Mouse (Mus musculus): ENCODE measurements around the gene Ranbp10.
"Not testable (repeated sequence)": the region's sequence is repeated elsewhere in the genome, so short reads cannot be mapped to it uniquely, and the experiment has no call there.

Ranbp10 gene

DNA sequence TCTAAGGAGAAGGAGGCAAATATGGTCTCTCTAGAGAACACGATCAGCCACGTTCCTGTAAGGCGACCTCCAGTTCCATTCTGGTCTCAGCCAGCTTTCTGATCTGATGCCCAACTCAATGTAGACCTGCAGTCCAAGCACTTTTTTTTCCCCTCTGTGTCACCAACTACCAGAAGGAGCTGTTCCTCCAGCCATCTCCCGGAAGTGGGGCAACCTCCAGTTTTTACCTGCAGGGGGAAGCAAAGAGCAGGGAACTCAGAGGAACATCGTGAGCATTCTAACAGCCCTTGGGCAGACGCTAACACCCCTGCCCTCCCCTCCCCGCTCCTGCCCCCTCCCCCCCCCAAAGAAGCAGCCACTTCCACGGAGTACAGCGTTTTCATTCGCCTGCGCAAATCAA lies 8.2 kb upstream of the Ranbp10 start:
- DNase-seq (ENCODE audit: low spot score): peak; percentile 85

GRCm38 (mm10) chr8:105833740-105834139 lies 6.6 kb upstream of the Ranbp10 start:
- not testable (repeated sequence) for DNase-seq (ENCODE audit: low spot score)

- DNase-seq (ENCODE audit: low spot score): no peak
Observed at GRCm38 (mm10) chr8:105826379-105826778, 771 bp downstream of the Ranbp10 start.

DNA sequence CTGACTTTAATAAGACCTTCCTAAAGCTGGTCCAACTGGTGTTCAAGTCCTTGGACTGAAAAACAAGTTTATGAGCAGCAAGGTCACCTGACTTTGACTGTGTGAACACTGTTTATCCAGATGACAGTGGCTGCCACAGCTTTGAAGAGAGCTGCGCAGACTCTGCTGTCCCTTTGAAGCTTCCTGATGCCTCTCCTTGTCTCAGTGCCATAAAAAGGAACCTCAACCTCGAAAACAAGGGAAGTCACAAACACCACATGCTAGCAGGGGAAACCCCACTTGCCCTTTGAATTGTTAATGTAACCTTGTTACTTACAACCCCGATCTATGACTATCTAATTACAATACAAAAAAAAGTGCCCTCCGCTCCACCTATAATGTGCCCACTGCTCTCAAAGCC lies 1.6 kb downstream of the Ranbp10 start:
- DNase-seq (ENCODE audit: low spot score): no peak

DNA sequence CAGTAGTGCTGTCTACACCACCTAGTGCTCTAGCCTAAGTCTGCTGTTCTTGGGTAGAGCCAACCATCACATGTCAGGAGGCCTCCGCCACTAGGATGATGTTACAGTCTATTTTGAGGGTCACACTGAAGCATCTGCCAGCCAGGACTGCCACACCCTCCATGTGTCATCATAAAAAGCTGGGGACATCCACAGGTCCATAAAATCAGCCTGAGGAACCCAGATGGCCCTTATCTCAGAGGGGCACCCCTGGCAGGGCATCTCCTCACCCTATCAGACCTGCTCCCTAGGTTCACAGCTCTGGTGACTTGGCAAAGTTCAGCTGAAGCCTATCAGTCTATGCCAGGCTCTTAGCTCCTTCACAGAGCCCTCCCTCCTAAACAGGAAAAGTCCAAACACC lies 6.2 kb downstream of the Ranbp10 start:
- DNase-seq (ENCODE audit: low spot score): no peak

- no peak for DNase-seq (ENCODE audit: low spot score)
Observed at GRCm38 (mm10) chr8:105819659-105820058, 7.5 kb downstream of the Ranbp10 start.

DNA sequence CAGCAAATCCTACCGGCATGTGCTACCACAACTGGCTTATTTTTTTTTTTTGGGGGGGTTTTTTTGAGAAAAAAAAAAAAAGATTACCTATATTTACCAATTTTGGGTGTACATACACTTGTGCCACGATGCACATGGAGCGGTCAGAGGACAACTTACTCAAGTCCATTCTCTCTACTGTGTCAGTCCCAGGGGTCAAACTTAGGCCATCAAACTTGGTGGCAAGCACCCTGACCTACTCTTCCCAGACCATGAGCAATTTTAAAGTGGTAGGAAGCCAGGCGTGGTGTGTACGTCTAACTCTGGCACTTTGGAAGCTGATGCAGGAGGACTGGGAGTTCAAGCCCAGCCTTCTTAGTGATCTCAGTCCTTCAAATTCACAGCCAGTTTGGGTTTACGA lies 13.9 kb downstream of the Ranbp10 start:
- no peak for DNase-seq (ENCODE audit: low spot score)

GRCm38 (mm10) chr8:105812511-105812910 lies 14.6 kb downstream of the Ranbp10 start:
- no peak for DNase-seq (ENCODE audit: low spot score)

DNA sequence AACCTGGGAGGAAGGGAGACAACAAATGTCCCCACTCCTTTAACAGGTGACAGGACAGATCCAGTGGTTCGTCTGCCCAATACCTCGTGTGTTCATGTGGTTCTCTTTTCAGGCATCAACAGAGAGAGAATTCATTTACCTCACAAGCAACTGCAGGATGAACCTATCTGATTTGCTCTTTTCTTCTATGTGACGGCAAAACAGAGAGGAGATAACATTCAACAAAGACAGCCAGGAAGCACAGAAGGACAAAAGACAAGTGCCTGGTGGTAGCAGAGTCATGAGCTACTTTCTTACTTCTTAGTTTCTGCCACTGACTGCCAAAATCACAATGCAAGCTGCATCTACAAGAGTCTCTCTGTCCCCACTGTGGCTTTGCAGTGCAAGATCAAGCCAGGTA lies 15.6 kb downstream of the Ranbp10 start:
- DNase-seq (ENCODE audit: low spot score): no peak

- DNase-seq (ENCODE audit: low spot score): no peak
Observed at GRCm38 (mm10) chr8:105811061-105811460, 16.1 kb downstream of the Ranbp10 start.

GRCm38 (mm10) chr8:105810245-105810786 lies 16.8 kb downstream of the Ranbp10 start:
- no peak for DNase-seq (ENCODE audit: low spot score)

DNA sequence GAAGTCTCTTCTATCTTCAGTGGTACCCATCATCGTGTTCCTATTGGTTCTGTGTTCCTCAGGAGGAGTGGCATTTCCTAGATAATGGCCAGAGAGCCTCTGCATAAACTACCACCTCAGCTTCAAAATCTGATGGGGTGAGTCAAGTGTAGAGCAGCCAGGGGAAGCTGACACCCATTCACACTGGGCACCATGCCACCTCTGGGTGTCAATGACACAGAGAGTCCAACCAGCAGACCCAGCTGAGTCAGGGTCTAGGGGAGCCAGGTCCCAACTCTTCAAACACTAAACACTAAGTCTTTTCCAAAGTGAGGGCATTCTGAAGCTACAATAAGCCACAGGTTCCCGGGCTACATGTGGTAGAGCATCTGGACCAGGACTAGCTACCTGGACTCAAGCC lies 18.7 kb downstream of the Ranbp10 start:
- no peak for DNase-seq (ENCODE audit: low spot score)

DNA sequence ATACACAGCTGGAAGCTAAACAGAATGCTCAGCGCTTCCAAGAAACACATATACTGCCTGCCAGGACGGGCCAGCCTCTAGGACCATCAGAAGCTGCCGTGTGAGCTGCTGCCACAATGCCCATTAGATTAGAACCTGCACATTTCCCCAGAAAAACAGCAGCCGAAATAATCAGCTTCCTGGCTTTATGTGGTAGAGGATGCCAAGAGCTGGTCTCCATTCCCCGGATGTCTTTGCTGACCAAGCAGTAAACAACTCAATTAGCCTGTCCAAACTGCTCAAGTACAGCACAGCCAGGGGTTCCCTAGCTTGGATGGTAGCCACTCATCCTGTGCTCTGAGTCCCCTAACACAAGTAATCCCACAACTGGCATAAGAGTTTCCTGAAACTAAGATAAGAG lies 19.4 kb downstream of the Ranbp10 start:
- DNase-seq (ENCODE audit: low spot score): no peak

GRCm38 (mm10) chr8:105805964-105806363 lies 21.2 kb downstream of the Ranbp10 start:
- DNase-seq (ENCODE audit: low spot score): no peak

DNA sequence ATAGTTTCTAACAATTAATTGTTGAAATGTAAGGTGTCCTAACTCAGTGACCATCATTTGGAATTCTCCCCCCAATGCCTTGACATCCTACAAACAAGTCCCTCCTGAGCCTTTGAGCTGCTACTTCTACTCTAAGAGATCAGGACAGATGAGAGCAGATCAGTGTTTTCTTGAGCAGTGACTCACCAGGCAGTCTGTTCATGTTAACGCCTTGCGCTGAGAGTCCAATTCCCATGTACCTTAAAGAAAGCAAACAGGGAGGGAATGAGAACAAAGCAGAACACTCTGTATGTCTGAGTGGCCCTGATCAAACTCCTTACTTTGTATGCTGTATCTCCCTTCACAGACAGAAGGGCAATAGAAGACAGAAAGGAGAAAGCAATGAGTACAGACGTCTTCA lies 21.8 kb downstream of the Ranbp10 start:
- DNase-seq (ENCODE audit: low spot score): no peak

- no peak for DNase-seq (ENCODE audit: low spot score)
Observed at GRCm38 (mm10) chr8:105804797-105805196, 22.4 kb downstream of the Ranbp10 start.

- DNase-seq (ENCODE audit: low spot score): no peak
Observed at GRCm38 (mm10) chr8:105801153-105801904, 25.8 kb downstream of the Ranbp10 start.

DNA sequence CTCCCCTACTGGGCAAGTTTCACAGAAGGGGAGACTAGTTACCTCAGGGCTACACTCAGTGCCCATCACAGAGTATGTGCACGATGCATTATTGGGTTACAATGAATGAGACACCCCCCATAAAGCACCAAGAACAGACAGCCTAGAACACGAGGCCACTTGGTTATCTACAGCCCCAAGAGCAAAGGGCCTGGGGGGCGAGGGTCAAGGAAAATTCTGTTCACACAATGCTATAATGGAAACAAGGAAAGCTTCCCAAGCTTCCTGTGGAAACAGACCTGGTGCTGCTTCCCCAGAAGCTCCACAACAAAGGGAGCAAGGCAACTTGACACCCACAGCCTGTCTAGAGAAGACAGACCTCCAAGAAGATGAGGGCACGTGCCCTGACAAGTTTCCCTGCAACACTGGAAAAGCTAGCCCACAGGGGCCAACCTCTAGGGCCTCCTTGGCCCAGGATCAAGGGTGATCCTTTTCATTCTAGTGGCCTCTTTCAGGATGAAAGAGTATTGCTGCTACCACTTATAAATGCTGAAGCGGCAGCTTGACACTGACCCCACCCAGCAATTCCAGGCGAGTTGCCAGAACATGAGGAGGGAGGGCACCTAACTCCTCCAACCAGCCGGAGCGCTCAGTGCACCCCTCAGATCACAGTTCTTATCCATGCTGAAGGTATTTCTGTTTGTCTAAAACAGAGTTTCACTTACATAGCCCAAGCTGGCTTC lies 27.9 kb downstream of the Ranbp10 start:
- DNase-seq (ENCODE audit: low spot score): peak; percentile 86

DNA sequence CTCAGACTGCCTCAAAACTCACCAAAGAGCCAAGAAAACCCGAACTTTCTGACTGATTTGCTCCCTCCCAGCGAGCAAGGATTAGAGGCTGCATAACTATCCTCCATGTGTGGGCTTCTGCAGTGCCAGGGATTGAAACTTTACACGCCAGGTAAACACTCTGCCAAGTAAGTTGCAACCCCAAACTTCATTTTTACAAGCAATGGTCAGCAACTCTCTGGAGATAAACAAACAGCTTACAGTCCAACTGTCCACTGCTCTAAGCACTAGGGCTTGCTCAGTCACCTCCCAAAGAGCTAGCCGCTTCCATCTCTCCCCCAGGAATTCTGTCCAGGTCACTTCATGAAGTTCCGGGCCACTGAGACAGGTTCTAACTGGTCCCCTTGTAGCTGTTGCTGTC lies 28.7 kb downstream of the Ranbp10 start:
- no peak for DNase-seq (ENCODE audit: low spot score)

GRCm38 (mm10) chr8:105795785-105796184 lies 31.4 kb downstream of the Ranbp10 start:
- no peak for DNase-seq (ENCODE audit: low spot score)

GRCm38 (mm10) chr8:105794009-105794598 lies 33.0 kb downstream of the Ranbp10 start:
- no peak for DNase-seq (ENCODE audit: low spot score)

GRCm38 (mm10) chr8:105793331-105793730 lies 33.8 kb downstream of the Ranbp10 start:
- DNase-seq (ENCODE audit: low spot score): no peak

GRCm38 (mm10) chr8:105789626-105790025 lies 37.5 kb downstream of the Ranbp10 start:
- DNase-seq (ENCODE audit: low spot score): no peak
